Mouse (Mus musculus) gastrocnemius, postnatal 25 days (tissue): ENCODE measurements at regions not wholly inside any gene's neighbourhood (a gene's known extent, or its start where the extent isn't known, plus 50 kb on each side); places are given as distances from the start of the nearest gene placed in this dataset.
"Not testable (repeated sequence)": the region's sequence is repeated elsewhere in the genome, so short reads cannot be mapped to it uniquely, and the experiment has no call there.

Experiments used
- DNase-seq: peaks from one replicate; pipeline ENCODE4 v3.0.0; 2022

GRCm38 (mm10) chr3:34709553-34709952 lies 59.3 kb downstream of the Sox2 start:
- DNase-seq, result no peak

GRCm38 (mm10) chr3:34712137-34712536 lies 61.9 kb downstream of the Sox2 start:
- not testable (repeated sequence) for DNase-seq

GRCm38 (mm10) chr3:34722506-34722905 lies 72.3 kb downstream of the Sox2 start:
- DNase-seq, result no peak

- DNase-seq, result no peak
These were observed 76.8 kb downstream of the Sox2 start for GRCm38 (mm10) chr3:34726955-34727354.

GRCm38 (mm10) chr3:34728282-34728681 lies 78.1 kb downstream of the Sox2 start:
- DNase-seq, result no peak

GRCm38 (mm10) chr3:34734966-34735365 lies 84.8 kb downstream of the Sox2 start:
- no peak for DNase-seq

- no peak for DNase-seq
These were observed 87.8 kb downstream of the Sox2 start for GRCm38 (mm10) chr3:34738001-34738400.

- DNase-seq, result no peak
These were observed 88.7 kb downstream of the Sox2 start for GRCm38 (mm10) chr3:34738938-34739337.

- no peak for DNase-seq
These were observed 89.5 kb downstream of the Sox2 start for GRCm38 (mm10) chr3:34739693-34740092.

- DNase-seq, result no peak
These were observed 89.9 kb downstream of the Sox2 start for GRCm38 (mm10) chr3:34740110-34740509.

- no peak for DNase-seq
These were observed 95.1 kb downstream of the Sox2 start for GRCm38 (mm10) chr3:34745181-34745736.

- no peak for DNase-seq
These were observed 97.4 kb downstream of the Sox2 start for GRCm38 (mm10) chr3:34747499-34748093.

GRCm38 (mm10) chr3:34749989-34750388 lies 99.8 kb downstream of the Sox2 start:
- DNase-seq, result no peak

- DNase-seq, result no peak
These were observed 101.3 kb downstream of the Sox2 start for GRCm38 (mm10) chr3:34751551-34751950.

- no peak for DNase-seq
These were observed 103.4 kb downstream of the Sox2 start for GRCm38 (mm10) chr3:34753557-34753956.

- no peak for DNase-seq
These were observed 104.6 kb downstream of the Sox2 start for GRCm38 (mm10) chr3:34754781-34755180.

GRCm38 (mm10) chr3:34755282-34755681 lies 105.1 kb downstream of the Sox2 start:
- DNase-seq, result not testable (repeated sequence)

GRCm38 (mm10) chr3:34756632-34757031 lies 106.4 kb downstream of the Sox2 start:
- DNase-seq, result no peak

GRCm38 (mm10) chr3:34757130-34757529 lies 106.9 kb downstream of the Sox2 start:
- DNase-seq, result no peak

- no peak for DNase-seq
These were observed 107.8 kb downstream of the Sox2 start for GRCm38 (mm10) chr3:34757813-34758510.

- no peak for DNase-seq
These were observed 109.9 kb downstream of the Sox2 start for GRCm38 (mm10) chr3:34759942-34760640.

- DNase-seq, result no peak
These were observed 111.1 kb downstream of the Sox2 start for GRCm38 (mm10) chr3:34761162-34761769.

- DNase-seq, result no peak
These were observed 111.6 kb downstream of the Sox2 start for GRCm38 (mm10) chr3:34761783-34762182.
